Mouse (Mus musculus): ENCODE measurements at regions not wholly inside any gene's neighbourhood (a gene's known extent, or its start where the extent isn't known, plus 50 kb on each side); places are given as distances from the start of the nearest gene placed in this dataset.

- Histone ChIP-seq H3K9me3 (replicated peaks; ENCODE audit: low read length) (peaks cover 69% of the 10 kb centered on the region), H3K4me3 (replicated peaks in 1 of 3; ENCODE audit: low read depth in 2 of 3, low read length in 2 of 3, poor library complexity in 1 of 3) (no peak overlapping the region), H3K27ac (ENCODE audit: insufficient read depth, low read depth) (no peak overlapping the region), H3K36me3 (replicated peaks in 1 of 2; ENCODE audit: control insufficient read depth in 1 of 2, insufficient read depth in 1 of 2, low read length in 1 of 2) (no peaks in the 10 kb centered on the region), H3K27me3 (replicated peaks) (no peaks in the 10 kb centered on the region), H3K9ac (ENCODE audit: insufficient read depth, low read depth) (no peak overlapping the region), H3K4me1 (ENCODE audit: control insufficient read depth in 1 of 2, insufficient read depth in 2 of 2) (no peaks in the 10 kb centered on the region), H3K79me2 (replicated peaks; ENCODE audit: control insufficient read depth, extremely low read depth, insufficient read depth, poor library complexity, severe bottlenecking) (no peaks in the 10 kb centered on the region), H3K4me2 (ENCODE audit: insufficient read depth, low read depth, poor library complexity, severe bottlenecking) (no peak overlapping the region)
- TF ChIP-seq POLR2A (IDR thresholded peaks at IDR 0.05; ENCODE audit: low read depth, low read length) (no peak), PAX5 (IDR thresholded peaks at IDR 0.05; ENCODE audit: low read length) (no peak), CHD2 (IDR thresholded peaks at IDR 0.05; ENCODE audit: low read length) (no peak), USF1 (IDR thresholded peaks at IDR 0.05; ENCODE audit: low read depth, low read length) (no peak), MAZ (IDR thresholded peaks at IDR 0.05; ENCODE audit: low read depth, low read length) (no peak), ETS1 (conservative IDR thresholded peaks at IDR 0.05; ENCODE audit: low read depth, low read length) (no peak), RAD21 (IDR thresholded peaks at IDR 0.05; ENCODE audit: low read depth, low read length) (no peak), BHLHE40 (IDR thresholded peaks at IDR 0.05; ENCODE audit: low read depth, low read length) (no peak), EP300 (IDR thresholded peaks at IDR 0.05; ENCODE audit: low read length) (no peak), KAT2A (IDR thresholded peaks at IDR 0.05; ENCODE audit: insufficient replicate concordance, low read length) (no peak), JUN (IDR thresholded peaks at IDR 0.05; ENCODE audit: insufficient read depth, low read depth, low read length) (no peak), ZNF384 (IDR thresholded peaks at IDR 0.05; ENCODE audit: low read depth, low read length) (no peak), MYC (IDR thresholded peaks at IDR 0.05; ENCODE audit: low read depth, low read length) (no peak), UBTF (IDR thresholded peaks at IDR 0.05; ENCODE audit: low read depth, low read length) (no peak), E2F4 (IDR thresholded peaks at IDR 0.05; ENCODE audit: insufficient replicate concordance, low read depth, low read length) (no peak), ZMIZ1 (IDR thresholded peaks at IDR 0.05; ENCODE audit: low read depth, low read length) (no peak), MAX (IDR thresholded peaks at IDR 0.05; ENCODE audit: low read length) (no peak), MAFK (IDR thresholded peaks at IDR 0.05; ENCODE audit: insufficient replicate concordance, low read length) (no peak)
- no peak for DNase-seq (ENCODE audit: extremely low read depth)
- in situ Hi-C loops (cut with MboI; ENCODE audit: low pct_ligation_motif_present, low pct_unique_long_range_greater_than_20kb, low sequenced_read_pairs) (no loop called here), dilution Hi-C loops (cut with MboI; ENCODE audit: extremely low pct_ligation_motif_present, extremely low pct_unique_long_range_greater_than_20kb, low sequenced_read_pairs) (no loop called here)
These were observed 154.9 kb downstream of the Gm4791 start for GRCm38 (mm10) chr9:47153471-47153870.

GRCm38 (mm10) chr9:47165480-47166131 is 167.1 kb downstream of the Gm4791 start:
- TF ChIP-seq MYC (IDR thresholded peaks at IDR 0.05; ENCODE audit: low read depth, low read length): no peak
- no peak for TF ChIP-seq RAD21 (IDR thresholded peaks at IDR 0.05; ENCODE audit: low read depth, low read length)
- TF ChIP-seq CHD2 (IDR thresholded peaks at IDR 0.05; ENCODE audit: low read length): no peak
- H3K4me3 ChIP-seq (replicated peaks in 1 of 3; ENCODE audit: low read depth in 2 of 3, low read length in 2 of 3, poor library complexity in 1 of 3): no peak overlapping the region
- no peaks in the 10 kb centered on the region for H3K4me1 ChIP-seq (ENCODE audit: control insufficient read depth in 1 of 2, insufficient read depth in 2 of 2)
- dilution Hi-C loops (cut with MboI; ENCODE audit: extremely low pct_ligation_motif_present, extremely low pct_unique_long_range_greater_than_20kb, low sequenced_read_pairs) (no loop called here), in situ Hi-C loops (cut with MboI; ENCODE audit: low pct_ligation_motif_present, low pct_unique_long_range_greater_than_20kb, low sequenced_read_pairs) (no loop called here)
- no peak overlapping the region for H3K27ac ChIP-seq (ENCODE audit: insufficient read depth, low read depth)
- no peaks in the 10 kb centered on the region for H3K27me3 ChIP-seq (replicated peaks)
- no peak overlapping the region for H3K9ac ChIP-seq (ENCODE audit: insufficient read depth, low read depth)
- H3K79me2 ChIP-seq (replicated peaks; ENCODE audit: control insufficient read depth, extremely low read depth, insufficient read depth, poor library complexity, severe bottlenecking): no peaks in the 10 kb centered on the region
- H3K4me2 ChIP-seq (ENCODE audit: insufficient read depth, low read depth, poor library complexity, severe bottlenecking): no peak overlapping the region
- no peak for DNase-seq (ENCODE audit: extremely low read depth)
- H3K9me3 ChIP-seq (replicated peaks; ENCODE audit: low read length): peaks cover 60% of the 10 kb centered on the region
- no peaks in the 10 kb centered on the region for H3K36me3 ChIP-seq (replicated peaks in 1 of 2; ENCODE audit: control insufficient read depth in 1 of 2, insufficient read depth in 1 of 2, low read length in 1 of 2)
